Mouse (Mus musculus): ENCODE results near the gene Pclo.

DNA sequence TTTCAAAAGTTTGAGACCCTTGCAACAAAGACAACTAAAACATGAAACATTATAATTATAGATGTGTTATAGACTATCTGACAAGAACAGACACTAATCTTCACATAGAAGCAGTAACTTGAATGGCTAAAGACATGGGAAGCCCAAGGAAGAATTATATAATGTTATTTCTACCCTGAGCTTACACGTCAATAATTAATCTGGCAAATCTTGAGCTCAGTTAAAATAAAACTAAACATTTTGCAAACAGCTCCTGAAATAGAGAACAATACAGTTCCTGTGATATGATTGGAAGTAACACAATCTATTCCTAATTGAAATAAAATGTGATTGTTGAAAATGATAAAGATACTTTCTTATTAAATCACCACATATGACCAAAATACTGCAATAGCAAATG, 5.1 kb upstream of the Pclo start:
- no peak for TF ChIP-seq CTCF (conservative IDR thresholded peaks at IDR 0.05; ENCODE audit: low read length)
- TF ChIP-seq NANOG (IDR thresholded peaks at IDR 0.05; ENCODE audit: borderline replicate concordance, low read length), result no peak
